11 mouse cellular contexts compared by ENCODE assay signal in the genomic region with DNA sequence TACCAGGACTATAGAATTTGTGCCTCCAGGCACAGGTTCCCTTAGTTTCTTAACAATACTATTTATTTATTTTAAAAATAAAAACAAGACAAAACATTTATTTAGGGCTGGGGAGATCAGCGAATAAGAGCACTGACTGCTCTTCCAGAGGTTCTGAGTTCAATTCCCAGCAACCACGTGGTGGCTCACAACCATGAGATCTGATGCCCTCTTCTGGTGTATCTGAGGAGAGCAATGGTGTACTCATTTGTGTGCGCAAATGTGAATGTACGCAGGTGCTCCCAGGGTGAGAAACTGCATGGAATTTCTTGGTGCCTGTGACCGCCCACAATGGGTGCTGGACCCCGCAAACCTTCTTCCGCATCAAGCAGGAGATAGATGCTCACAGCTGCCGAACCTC. TPM values are rescaled to one million over a fixed set of nuclear protein-coding genes. Genes with fewer than 3 reads are reported as not detected.
DNase-seq lines count a peak whose midpoint lies in the region; ATAC-seq and TF ChIP-seq lines count a peak whose summit lies in the region.
"Had no signal": no experiment of that assay in that cellular context is flagged by ENCODE, and none has a peak within 500 bp of the region (broad histone marks: within the 10 kb centered on the region; RNA-seq: fewer than 3 reads in every experiment).

No protein-coding gene starts in this region.

- H3K4me1 ChIP-seq in cerebellum, adult 2 months (ENCODE audit: control insufficient read depth, insufficient read depth, low read length), result no peaks in the 10 kb centered on the region
- H3K4me1 ChIP-seq in heart, embryonic 12.5 days (replicated peaks), result peaks cover 22% of the 10 kb centered on the region
- H3K4me1 ChIP-seq: limb, embryonic 13.5 days; midbrain, embryonic 10.5 days; neural tube, embryonic 12.5 days had no signal

- 77% methylated on average over 8 of the region's 8 CpGs for WGBS in cerebellum, adult 2 months
- 81% methylated on average over 8 of the region's 8 CpGs for WGBS in heart, embryonic 12.5 days

- no peaks in the 10 kb centered on the region for H3K27me3 ChIP-seq in cerebellum, adult 2 months (ENCODE audit: control insufficient read depth, insufficient read depth, low read length)
- no peaks in the 10 kb centered on the region for H3K27me3 ChIP-seq in heart, embryonic 12.5 days (replicated peaks)
- H3K27me3 ChIP-seq: limb, embryonic 13.5 days; neural tube, embryonic 12.5 days had no signal

- H3K27ac ChIP-seq in cerebellum, adult 2 months (ENCODE audit: insufficient read depth, low read length), result no peak overlapping the region
- H3K27ac ChIP-seq in heart, embryonic 12.5 days (ENCODE audit: poor library complexity, severe bottlenecking), result no peak overlapping the region
- H3K27ac ChIP-seq: midbrain, embryonic 10.5 days; neural tube, embryonic 12.5 days had no signal

- H3K36me3 ChIP-seq in heart, embryonic 12.5 days, result peaks cover 72% of the 10 kb centered on the region

- ATAC-seq in heart, embryonic 12.5 days (ENCODE audit: insufficient number of reproducible peaks, low FRiP score), result no peak

- no peak overlapping the region for H3K4me3 ChIP-seq in cerebellum, adult 2 months (replicated peaks; ENCODE audit: insufficient read depth, low read depth, low read length)
- no peak overlapping the region for H3K4me3 ChIP-seq in heart, embryonic 12.5 days
- H3K4me3 ChIP-seq: limb, embryonic 13.5 days; midbrain, embryonic 10.5 days; neural tube, embryonic 12.5 days had no signal

- H3K9me3 ChIP-seq in heart, embryonic 12.5 days (replicated peaks), result no peaks in the 10 kb centered on the region
- H3K9me3 ChIP-seq: limb, embryonic 13.5 days; midbrain, embryonic 10.5 days; neural tube, embryonic 12.5 days had no signal

- no peak for DNase-seq in cerebellum, adult 2 months
- no peak for DNase-seq in cerebellum, postnatal 4 days (ENCODE audit: low spot score in 2 of 2)
- DNase-seq in kidney, adult 11 months, result peak; percentile 36
- DNase-seq in kidney, adult 18-20 months, result no peak
- DNase-seq in thymus, postnatal 14 days, result peak; percentile 32
- DNase-seq in thymus, adult 18-20 months, result no peak
- DNase-seq in MN1 (ENCODE audit: low spot score), result no peak

- no peak for TF ChIP-seq POLR2A in cerebellum, adult 2 months (IDR thresholded peaks at IDR 0.05; ENCODE audit: borderline replicate concordance, insufficient read depth, low read length)

- TF ChIP-seq CTCF in cerebellum, adult 2 months (IDR thresholded peaks at IDR 0.05; ENCODE audit: borderline replicate concordance, insufficient read depth, low read depth, low read length), result peak; percentile 30; the same call in 1 of the 2 replicates

- no peak overlapping the region for H3K4me2 ChIP-seq in heart, embryonic 12.5 days
- H3K4me2 ChIP-seq: limb, embryonic 13.5 days; neural tube, embryonic 12.5 days had no signal

- no peak overlapping the region for H3K9ac ChIP-seq in heart, embryonic 12.5 days
- H3K9ac ChIP-seq: neural tube, embryonic 12.5 days had no signal

RNA-seq across cellular contexts. Expression of gene Eif3k, which starts 8.6 kb away (rescaled TPM):
- polyA plus RNA-seq in cerebellum, adult 2 months (2012; rRNA removed), result 322 and 331 TPM in 2 replicates
- 254 and 255 TPM in 2 replicates for polyA plus RNA-seq in heart, embryonic 12.5 days (2016; fragmentation: Nextera tagmentation; extraction: Ambion mirVana)

RNA-seq across cellular contexts. Expression of gene Map4k1, which starts 8.8 kb away (rescaled TPM):
- 1.2 and 1.3 TPM in 2 replicates for polyA plus RNA-seq in cerebellum, adult 2 months (2012; rRNA removed)
- 5.8 and 6.5 TPM in 2 replicates for polyA plus RNA-seq in heart, embryonic 12.5 days (2016; fragmentation: Nextera tagmentation; extraction: Ambion mirVana)

RNA-seq across cellular contexts. Expression of gene Actn4, which starts 10.9 kb away (rescaled TPM):
- polyA plus RNA-seq in cerebellum, adult 2 months (2012; rRNA removed), result 129 and 135 TPM in 2 replicates
- 317 and 318 TPM in 2 replicates for polyA plus RNA-seq in heart, embryonic 12.5 days (2016; fragmentation: Nextera tagmentation; extraction: Ambion mirVana)

Comparison
In these comparisons a context has a peak if more than half of its experiments do, and no peak if none do; other contexts are left out.
1. DNase-seq: peak in kidney, adult 11 months (single experiment) and thymus, postnatal 14 days (single experiment); none in cerebellum, adult 2 months (0 of 2), cerebellum, postnatal 4 days (0 of 2), kidney, adult 18-20 months (single experiment), thymus, adult 18-20 months (0 of 2) and MN1 (single experiment).